Mouse (Mus musculus): Measurements from ENCODE around the gene Calr.
A peak's percentile ranks its signal among the peaks of the same experiment; 100 is the strongest.

The Calr gene

DNA sequence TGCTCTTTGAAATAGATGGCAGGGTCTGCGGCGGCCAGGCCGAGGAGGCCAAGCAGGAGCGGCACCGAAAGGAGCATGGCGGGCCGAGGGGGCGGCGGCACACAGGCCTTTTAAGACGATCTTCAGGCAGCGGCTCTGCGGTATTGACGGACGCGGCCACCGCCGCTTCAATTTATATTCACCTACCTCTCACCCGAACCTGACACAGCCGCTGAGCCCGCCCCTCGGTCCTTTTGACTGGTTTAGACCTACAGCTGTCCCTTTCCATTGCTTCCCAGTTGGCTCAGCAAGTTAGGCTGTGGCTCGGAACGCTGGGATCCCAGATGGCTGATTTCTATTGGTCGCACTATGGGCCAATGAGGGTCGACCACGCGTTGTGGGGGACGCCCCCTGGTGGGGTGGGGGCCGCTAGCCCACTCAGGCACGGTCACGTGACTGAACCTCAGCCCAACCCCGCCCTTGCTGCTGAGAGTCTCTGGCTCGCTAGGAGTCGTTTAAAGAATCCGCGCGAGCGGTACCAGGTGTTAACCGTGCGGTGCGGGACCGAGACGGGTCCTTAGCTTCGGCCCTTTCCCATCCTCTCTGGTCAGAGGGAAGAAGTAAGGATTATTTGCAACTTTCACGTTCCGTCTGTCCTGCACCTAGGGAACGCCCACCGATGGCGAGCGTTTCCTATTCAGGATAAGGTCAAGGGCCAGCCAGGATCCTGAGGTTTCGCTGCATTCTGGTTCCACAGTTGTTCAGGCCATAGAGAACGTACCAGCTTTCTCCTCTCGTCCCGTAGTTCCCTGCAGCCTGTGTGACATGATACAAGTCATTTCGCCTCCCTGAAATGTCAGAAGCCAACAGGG is at the start of gene Calr:
TSS of gene Calr (minus strand) at position 213 of the 851 bp plus-strand sequence.
- DNase-seq (ENCODE audit: low read depth, low spot score) = peak; percentile 100

GRCm38 (mm10) chr8:84895963-84896362 is 49.2 kb upstream of the Calr start:
- no peak for DNase-seq (ENCODE audit: low read depth, low spot score)

DNA sequence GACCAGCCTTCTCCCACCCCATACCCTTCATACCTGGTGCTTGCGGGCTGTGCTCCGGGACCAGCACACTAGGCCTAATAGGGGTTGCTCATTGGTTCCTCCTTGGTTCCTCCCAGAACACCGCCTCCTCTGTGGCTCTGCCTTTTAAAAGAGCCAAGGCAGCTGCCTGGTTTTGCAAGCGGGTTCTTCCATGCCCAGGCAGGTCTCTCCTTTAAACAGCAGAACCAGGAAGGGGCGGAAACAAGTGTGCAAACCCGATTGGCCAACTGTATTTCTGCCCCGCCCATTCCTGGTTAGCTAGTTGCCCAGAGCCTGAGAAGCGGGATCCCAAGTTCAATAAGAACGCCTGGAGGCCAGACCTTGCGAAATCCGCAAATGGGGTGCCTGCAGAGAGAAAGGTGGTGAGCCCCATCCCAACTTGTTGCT is 47.0 kb upstream of the Calr start, which contains the start of gene Gcdh:
TSS of gene Gcdh (minus strand) at position 213 of the 426 bp plus-strand sequence.
- peak; percentile 93 for DNase-seq (ENCODE audit: low read depth, low spot score)

DNA sequence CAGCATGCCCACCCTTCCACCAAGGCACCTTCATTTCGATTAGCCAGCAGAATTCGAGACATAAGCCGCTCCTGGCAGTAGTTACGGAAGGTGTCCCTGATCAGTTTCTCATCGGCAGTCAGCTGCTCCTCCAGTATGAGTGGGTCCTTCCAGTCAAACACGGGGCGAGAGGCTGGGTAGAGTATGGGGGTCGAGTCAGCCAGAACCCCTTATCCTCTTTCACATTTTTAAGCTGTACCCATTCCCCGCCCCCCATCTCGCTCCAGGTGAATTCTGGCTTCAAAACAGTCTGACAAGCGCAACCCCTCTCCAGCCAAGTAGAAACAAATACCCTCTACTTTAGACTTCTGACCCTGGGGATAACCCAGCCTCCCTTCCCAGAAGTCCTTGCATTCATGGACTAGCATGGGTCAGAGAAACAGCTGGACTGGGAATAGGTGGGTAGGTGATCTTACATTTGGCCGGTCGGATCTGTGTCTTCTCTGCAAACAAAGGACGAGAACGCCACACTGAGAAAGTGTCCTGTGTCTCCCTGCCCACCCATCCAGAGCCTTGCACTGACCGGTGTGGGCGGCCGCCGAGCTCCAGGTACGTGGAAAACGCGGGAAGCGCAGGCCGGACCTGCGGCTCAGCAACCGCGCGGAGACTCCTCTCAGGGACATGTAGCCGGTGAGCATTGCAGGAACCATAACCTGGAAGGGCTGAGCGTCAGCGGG is 46.4 kb upstream of the Calr start:
- DNase-seq (ENCODE audit: low read depth, low spot score) = no peak

- DNase-seq (ENCODE audit: low read depth, low spot score) = no peak
Measured at GRCm38 (mm10) chr8:84889141-84889540, 42.4 kb upstream of the Calr start.

DNA sequence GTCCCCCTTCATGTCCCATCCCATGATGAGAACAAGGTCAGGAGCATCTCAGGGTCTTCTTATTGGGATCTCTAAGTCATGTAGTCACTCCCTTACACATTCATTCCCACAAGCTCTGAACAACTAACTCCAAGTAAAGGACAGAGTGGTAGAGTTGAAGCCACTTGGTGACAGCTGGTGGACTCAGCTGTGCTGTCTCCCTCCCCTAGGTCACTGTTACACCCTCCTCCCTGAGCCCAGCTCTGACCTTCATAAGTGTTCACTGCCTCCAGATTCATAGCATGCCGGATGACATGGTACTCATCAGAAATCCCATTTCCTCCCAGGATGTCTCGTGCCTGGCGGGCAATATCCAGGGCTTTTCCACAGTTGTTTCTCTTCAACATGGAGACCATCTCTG is 41.5 kb upstream of the Calr start:
- DNase-seq (ENCODE audit: low read depth, low spot score) = no peak

GRCm38 (mm10) chr8:84884728-84885127 is 38.0 kb upstream of the Calr start:
- no peak for DNase-seq (ENCODE audit: low read depth, low spot score)

DNA sequence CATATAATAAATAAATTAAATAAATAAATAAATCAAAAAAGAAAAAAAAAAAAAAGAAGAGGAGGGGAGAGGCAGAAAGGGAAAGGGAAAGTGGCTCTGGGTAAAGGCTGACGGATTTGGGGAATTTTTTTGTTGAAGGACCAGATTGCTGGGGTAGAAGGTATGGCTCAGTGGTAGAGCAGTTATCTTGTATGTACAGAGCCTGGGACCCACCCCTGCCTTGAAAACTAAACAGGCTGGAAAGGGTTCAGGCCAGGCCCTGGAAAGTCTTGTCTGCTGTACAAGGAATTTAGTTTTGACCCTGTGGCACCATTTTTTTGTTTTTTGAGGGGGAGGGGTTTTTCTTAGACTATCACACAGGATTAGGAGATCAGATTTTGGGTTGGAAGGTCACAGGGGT is 32.2 kb upstream of the Calr start:
- no peak for DNase-seq (ENCODE audit: low read depth, low spot score)

- no peak for DNase-seq (ENCODE audit: low read depth, low spot score)
Measured at GRCm38 (mm10) chr8:84877297-84878035, 30.7 kb upstream of the Calr start.

DNA sequence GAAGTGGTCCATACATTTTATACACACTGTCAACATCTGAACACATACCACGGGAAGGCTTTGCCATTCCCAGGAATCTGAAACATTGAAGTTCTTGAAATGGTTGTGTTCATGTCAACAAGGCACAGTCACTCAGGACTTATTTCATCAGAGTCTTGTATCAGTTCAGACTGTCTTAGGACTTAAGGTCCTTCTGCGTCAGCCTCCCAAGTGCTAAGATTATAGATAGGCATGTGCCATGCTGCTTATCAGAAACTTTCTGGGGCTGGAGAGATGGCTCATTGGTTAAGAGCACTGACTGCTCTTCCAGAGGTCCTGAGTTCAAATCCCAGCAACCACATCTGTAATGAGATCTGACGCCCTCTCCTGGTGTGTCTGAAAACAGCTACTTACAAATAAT is 27.6 kb upstream of the Calr start:
- no peak for DNase-seq (ENCODE audit: low read depth, low spot score)

- no peak for DNase-seq (ENCODE audit: low read depth, low spot score)
Measured at GRCm38 (mm10) chr8:84873016-84873415, 26.3 kb upstream of the Calr start.

DNA sequence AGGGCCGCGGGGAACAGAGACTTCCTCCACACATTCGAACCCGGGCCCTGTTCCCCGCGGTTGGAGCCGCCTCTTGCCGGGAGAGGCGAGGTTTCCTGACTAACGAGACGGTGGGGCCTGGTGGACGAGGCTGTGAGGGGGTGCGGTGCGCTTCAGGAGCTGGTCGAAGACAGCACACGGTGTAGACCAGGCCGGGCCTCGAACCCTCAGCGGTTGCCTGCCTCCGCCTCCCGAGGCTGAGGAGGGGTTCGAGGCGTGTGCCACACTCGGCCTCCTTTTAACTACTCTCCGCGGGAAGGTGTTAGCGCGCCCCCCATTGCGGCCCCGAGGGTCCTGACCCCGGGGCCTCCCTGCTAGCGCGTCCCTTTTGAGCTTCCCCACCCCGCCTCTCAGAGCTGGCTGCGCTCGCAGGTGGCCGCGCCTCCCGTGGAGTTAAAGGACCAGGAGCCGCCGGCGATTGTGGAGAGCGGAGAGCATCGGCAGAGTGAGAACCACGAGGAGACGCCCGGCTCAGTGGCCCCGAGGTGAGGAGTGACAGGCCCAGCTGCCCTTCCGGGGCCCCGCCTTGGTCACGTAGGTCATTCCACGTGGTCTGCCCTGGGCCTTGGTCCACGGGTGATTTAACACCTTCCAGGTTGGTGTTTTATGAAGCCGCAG is 25.7 kb upstream of the Calr start:
- DNase-seq (ENCODE audit: low read depth, low spot score) = peak; percentile 53

DNA sequence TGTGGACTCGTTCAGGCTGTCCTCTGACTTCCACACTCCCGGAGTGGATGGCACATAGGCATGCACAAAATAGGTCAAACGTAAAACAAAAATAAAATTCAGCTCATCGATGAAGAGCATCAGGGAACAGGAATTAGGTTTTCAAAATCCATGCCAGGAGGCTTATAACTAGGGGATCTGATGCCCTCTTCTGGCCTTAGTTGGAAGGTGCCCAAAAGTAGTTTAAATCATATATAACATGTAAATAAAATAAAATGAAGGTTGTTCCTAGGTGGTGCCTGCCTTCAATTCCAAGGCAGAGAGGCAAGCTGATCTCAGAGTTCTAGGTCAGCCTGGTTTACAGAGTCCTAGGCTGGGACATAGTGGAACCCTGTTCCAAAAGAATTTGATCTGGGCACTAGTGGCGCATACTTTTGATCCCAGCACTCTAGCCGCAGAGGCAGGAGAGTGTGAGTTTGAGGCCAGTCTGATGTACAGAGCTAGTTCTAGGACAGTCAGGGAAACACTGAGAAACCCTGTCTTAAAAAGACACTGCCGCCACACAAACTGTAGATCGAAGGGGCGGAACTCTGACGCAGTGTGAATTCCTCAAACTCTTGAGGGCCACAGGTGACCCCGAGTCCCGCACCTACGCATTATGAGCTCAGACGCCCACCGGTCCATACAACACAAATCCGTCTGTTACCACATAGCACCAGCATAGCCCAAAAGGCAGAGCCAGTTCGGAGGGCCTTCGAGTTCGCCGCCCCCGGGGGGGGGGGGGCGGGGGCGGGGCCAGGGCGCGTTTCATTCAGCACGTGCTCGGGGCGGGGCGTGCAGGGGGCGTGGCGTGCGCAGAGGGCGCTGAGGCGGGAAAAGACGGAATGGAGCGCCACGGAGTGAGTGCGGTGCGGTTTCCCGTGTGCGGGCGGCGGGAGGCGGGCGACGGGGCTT is 24.9 kb upstream of the Calr start, which contains the start of gene Syce2:
TSS of gene Syce2 (plus strand) at position 736 of the 933 bp plus-strand sequence.
- DNase-seq (ENCODE audit: low read depth, low spot score) = peak; percentile 91

DNA sequence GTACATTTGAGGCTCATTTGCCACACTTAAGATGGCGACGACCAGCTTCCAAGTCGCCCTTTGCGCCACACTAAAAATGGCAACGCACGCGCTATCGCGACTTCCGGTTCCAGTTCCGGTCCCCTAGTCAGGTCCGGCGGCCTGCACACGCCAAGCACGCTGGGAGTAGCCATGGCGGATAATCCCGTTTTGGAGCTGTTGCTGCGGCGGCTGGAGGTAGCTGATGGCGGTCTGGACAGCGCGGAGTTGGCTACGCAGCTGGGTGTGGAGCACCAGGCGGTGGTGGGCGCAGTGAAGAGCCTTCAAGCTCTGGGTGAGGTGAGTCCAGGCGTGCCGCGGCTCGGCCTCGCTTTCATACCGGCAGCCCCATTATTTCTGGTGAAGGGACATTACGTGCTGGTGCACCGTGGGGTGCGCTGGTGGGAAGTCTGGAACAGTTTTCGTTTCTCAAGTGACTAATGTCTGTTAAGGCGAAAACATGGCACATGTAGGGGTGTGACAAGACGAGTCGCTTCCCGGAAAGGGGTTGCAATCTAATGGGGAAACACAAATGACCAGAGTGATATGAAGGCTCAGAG is 10.2 kb upstream of the Calr start, which contains the start of gene Farsa:
TSS of gene Farsa (plus strand) at position 126 of the 578 bp plus-strand sequence.
- DNase-seq (ENCODE audit: low read depth, low spot score) = peak; percentile 90

GRCm38 (mm10) chr8:84856434-84856833 is 9.7 kb upstream of the Calr start:
- DNase-seq (ENCODE audit: low read depth, low spot score) = no peak

GRCm38 (mm10) chr8:84847684-84848435 is 1.1 kb upstream of the Calr start:
- no peak for DNase-seq (ENCODE audit: low read depth, low spot score)

GRCm38 (mm10) chr8:84846094-84846721 is 526 bp downstream of the Calr start:
- no peak for DNase-seq (ENCODE audit: low read depth, low spot score)

DNA sequence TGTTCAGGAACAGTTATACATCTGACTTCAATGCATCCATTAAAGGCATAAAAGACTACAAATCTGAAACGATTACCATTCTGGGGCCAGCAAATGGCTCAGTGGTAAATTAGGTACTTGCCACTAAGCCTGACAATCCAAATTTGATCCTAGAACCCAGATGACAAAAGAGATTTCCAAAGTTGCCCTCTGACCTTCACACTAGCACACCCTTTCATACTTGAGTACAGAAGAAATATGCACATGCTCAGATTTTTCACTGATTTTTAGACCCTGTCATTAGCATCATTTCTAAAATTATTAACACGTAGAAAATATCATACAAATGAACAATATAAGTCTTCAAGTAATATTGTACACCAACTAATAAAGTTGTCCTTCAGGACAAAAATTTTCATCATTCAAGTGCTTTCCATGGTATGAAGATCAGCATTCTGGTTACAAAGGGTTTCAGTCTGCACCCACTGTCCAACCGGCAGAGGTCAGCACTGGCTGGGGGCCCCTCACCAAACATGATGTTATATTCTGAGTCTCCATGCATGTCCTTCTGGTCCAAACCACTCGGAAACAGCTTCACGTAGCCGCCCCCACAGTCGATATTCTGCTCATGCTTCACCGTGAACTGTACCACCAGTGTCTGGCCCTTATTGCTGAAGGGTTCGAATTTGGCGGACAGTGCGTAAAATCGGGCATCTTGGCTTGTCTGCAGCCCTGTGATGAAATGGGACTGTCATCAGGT is 1.2 kb downstream of the Calr start:
- no peak for DNase-seq (ENCODE audit: low read depth, low spot score)
